Mouse (Mus musculus) heart, adult 8-10 months (tissue): ENCODE data around the gene Alyref. TPM values are rescaled to one million over a fixed set of nuclear protein-coding genes. Genes with fewer than 3 reads are reported as not detected.

Experiments used
- DNase-seq: peaks from one replicate; pipeline ENCODE4 v3.0.0; 2022; ENCODE audit warnings: low spot score
- total RNA-seq, 4 experiments: library from RNA; stranded (reverse); gene quantifications; 2 replicates each; pipeline ENCODE4 v1.2.4; 2022

Gene Alyref
- 10 to 100 TPM; 32.3 to 51.0 (median 45.7) TPM for total RNA-seq

- peak; percentile 88 for DNase-seq
These were observed at the start of gene Alyref, which contains the start of gene Anapc11 for GRCm38 (mm10) chr11:120598283-120598989. TSS of gene Alyref (minus strand) at chr11:120598365. TSS of gene Anapc11 (plus strand) at chr11:120598421.

DNA sequence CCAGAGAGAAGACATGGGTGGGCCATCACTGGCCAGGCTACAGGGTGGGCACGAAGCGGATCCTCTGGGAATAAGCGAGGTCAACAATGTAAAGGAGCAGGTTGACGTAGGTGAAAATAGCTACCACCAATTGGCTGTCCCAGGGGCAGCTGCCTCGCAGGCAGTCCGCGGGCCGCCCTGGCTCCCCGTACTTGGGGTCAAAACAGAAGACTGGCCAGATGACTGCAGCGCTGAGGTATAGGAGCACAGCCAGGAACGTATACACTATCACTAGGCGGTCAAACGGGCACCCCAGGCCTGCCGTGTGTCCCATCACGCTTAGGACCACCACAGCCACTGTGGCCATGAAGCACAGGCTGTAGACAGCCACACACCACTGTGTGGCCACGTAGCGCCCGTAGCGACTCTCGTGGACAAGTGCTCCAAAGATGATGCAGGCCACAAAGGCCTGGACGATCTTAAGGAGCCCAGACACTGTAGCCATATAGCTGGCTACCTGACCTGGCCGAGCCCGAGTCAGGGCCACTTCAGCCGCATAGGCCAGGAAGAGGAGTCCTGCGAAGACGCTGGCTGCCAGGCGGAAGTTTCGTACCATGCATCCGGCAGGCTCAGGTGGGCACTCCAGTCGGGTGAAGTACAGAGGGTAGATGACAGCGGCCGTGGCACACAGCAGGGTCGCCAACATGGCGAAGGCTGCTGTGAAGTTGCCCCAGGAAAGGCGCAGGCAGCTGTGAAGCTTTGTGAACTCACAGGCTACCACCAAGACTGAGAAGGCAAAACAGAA, 49.1 kb upstream of the Alyref start:
- DNase-seq = no peak

DNA sequence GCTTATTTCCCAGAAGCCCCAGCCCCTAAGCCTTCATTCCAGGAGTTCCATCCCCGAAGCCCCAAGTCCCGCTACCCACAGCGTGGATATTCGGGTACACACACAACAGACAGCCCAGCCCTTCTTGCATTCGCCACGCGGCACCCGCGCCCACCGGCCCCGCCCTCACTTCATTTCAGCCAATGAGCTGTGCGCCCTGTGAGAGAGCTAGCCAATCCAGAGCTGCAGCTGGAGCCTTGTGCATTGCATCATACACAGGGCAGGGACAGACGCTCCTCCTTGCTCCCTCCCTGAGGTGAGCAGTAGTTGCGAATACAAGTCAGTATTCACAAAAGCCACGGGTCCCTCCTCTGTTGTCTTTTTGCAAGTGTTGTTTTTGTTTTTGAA, 45.4 kb upstream of the Alyref start, which contains the start of gene Pycr1:
Gene Pycr1 (minus strand): TSS at position 169 of the 387 bp plus-strand sequence.
- peak; percentile 93 for DNase-seq

DNA sequence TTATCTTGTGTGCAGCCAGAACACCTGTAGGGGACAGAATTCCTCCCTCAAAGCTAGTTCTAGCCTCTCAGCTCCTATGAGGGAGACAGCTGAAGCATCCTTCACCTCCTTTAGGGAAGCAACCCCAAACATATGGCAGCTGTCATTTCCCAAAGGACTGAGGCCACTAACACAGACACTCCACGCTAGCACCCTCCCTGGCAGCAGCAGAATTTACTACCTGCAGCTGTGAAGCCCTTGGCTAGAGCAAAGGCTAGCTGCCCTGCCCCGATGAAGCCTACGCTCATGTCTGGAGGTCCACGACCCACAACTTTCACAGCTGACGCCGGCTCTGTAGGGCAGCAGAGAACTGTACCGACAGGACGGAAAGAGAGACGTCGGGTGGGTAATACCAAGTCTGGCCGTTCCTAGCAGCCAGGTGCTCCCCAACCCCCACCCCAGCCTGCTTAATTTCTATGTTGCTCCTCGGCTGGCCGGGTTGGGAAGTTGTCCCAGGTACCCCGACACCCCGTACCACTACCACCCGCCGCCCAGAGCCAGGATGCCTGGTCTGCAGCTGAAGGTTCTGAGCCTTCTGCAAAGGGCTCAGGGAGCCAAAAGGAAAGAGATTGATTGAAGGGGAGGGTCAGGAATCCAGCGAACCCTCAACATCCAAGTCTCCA, 44.9 kb upstream of the Alyref start:
- no peak for DNase-seq

DNA sequence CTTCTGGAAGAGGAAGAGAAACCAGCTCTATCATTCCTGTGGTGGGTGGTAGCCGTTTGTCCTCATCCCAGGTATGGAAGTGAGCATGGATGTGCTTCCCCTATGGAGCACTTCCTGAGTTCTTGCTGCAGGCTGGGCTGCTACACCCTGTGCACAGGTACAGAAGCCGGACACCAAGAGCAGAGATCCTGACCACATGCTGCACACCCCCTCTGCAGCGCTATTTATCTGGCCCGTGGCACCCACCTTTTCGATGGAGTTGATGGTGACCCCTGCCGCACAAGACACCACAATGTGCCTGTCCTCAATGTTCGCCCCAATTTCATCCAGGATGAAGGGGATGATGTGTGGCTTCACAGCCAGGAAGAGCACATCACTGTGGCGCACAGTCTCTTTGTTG, 43.7 kb upstream of the Alyref start:
- no peak for DNase-seq

DNA sequence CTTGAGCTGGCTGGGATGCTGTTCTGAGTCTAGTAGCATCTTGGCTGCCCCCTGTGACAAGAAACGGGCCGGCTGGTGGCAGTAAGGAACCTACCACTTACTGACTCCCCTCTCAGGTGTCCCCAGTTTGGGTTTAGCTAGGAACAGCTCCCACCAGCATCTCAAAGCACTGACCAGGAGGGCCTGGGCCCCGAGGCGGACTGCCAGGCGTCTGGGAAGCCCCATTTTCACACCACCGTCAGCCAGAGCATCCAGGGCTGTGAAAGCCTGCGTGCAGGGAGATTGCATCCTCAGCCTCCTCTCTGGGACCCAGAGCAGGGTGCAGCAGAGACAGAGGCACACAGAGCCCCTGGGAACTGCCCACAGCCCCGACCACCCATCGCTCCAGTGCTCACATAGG, 43.1 kb upstream of the Alyref start:
- DNase-seq = no peak

DNA sequence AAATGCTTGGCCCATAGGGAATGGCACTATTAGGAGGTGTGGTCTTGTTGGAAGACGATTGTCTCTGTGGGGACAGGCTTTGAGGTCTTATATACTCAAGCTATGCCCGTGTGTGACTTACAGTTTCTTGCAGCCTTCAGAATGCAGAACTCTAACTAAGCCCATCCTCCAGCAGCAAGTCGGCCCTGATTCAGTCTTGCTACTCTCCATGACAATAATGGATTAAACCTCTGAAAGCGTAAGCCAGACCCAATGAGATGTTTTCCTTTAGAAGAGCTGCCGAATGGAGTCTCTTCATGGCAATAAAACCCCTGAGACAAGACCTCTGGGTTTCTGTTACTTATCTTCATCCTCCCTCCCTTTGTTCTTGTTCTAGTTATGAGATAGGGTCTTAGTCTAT, 36.6 kb upstream of the Alyref start:
- DNase-seq = no peak

GRCm38 (mm10) chr11:120633520-120634343, 35.6 kb upstream of the Alyref start, which contains the start of gene Mafg:
TSS of gene Mafg (minus strand) at chr11:120633600.
- peak; percentile 88 for DNase-seq

- peak; percentile 73 for DNase-seq
These were observed 34.7 kb upstream of the Alyref start for GRCm38 (mm10) chr11:120632559-120633519.

- no peak for DNase-seq
These were observed 33.7 kb upstream of the Alyref start for GRCm38 (mm10) chr11:120631726-120632448.

DNA sequence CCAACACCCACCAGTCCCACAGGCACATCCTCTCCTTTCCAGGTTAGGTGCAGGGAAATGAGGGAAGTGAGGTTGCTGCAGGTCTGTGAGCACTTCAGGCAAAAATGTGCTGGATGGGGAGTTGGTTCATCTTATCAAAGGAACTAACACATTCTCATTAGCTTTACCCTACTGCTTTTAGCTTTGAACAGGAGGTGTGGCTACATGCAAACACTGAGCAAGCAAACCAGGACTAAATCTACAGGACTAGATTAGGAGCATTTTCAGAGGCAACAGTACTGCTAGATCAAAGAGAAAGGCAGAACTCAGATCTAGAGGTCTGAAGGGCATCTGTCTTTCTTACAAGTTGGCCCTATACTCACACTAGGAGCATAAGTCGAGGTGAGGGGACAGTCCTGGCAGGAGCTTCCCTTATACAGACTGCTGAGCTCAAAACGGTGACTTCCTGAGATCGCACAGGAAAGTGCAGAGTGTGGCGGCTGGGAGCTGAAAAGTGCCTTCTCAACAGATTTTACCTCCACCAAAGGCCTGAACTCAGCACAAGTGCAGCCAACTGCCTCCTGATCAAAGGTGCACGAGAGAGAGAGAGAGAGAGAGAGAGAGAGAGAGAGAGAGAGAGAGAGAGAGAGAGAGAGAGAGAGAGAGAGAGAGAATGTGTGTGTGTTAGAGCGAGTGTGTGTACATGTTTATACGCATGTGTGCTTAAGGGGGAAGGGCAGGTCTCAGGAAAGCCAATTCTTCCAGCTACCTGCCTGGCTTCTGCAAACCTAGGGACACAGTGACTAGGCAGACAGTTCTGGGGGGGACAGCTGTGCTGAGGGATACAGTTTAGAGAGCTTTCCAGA, 32.9 kb upstream of the Alyref start:
- DNase-seq = no peak

- no peak for DNase-seq
These were observed 32.3 kb upstream of the Alyref start for GRCm38 (mm10) chr11:120630401-120630871.

GRCm38 (mm10) chr11:120629911-120630310, 31.7 kb upstream of the Alyref start:
- DNase-seq = peak; percentile 57

DNA sequence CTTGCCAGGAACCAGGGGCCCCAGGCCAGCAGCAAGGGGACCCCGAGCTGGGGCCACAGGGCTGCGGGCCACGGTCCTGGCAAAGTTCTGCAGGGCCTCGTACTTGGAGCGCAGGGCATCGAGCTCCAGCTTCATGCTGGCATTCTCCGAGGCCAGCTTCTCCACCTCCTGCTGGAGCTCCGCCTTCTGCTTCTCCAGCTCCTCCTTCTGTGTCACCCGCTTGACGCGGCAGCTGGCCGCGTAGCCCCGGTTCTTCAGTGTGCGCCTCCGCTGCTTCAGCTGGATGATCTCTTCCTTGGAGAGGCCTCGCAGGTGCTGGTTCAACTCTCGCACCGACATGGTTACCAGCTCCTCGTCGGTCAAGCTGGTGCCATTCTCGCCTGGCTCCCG, 31.2 kb upstream of the Alyref start:
- DNase-seq = no peak

- DNase-seq = no peak
These were observed 30.6 kb upstream of the Alyref start for GRCm38 (mm10) chr11:120628601-120629340.

GRCm38 (mm10) chr11:120627468-120628300, 29.5 kb upstream of the Alyref start:
- DNase-seq = no peak
